Mouse (Mus musculus) CD4-positive helper T cell, adult 2 months (primary cell): Measurements from ENCODE around the gene Csf2.

Experiments used
- DNase-seq: peaks from one replicate; pipeline ENCODE4 v3.0.0-alpha.2; 2012; ENCODE audit warnings: low read depth, missing footprints, low spot score

Csf2 gene

GRCm38 (mm10) chr11:54236939-54237338 is 12.5 kb downstream of the Csf2 start:
- peak; percentile 39 for DNase-seq

GRCm38 (mm10) chr11:54227478-54227877 is 22.0 kb downstream of the Csf2 start:
- no peak for DNase-seq

GRCm38 (mm10) chr11:54224475-54224986 is 24.9 kb downstream of the Csf2 start:
- DNase-seq, result no peak

- no peak for DNase-seq
Observed at GRCm38 (mm10) chr11:54223637-54224474, 25.6 kb downstream of the Csf2 start.

GRCm38 (mm10) chr11:54219903-54220740 is 29.3 kb downstream of the Csf2 start:
- DNase-seq, result no peak

GRCm38 (mm10) chr11:54219191-54219590 is 30.3 kb downstream of the Csf2 start:
- DNase-seq, result no peak

GRCm38 (mm10) chr11:54217384-54217783 is 32.1 kb downstream of the Csf2 start:
- no peak for DNase-seq

GRCm38 (mm10) chr11:54216091-54216490 is 33.4 kb downstream of the Csf2 start:
- no peak for DNase-seq

GRCm38 (mm10) chr11:54214499-54215443 is 34.7 kb downstream of the Csf2 start:
- DNase-seq, result peak; percentile 74

- no peak for DNase-seq
Observed at GRCm38 (mm10) chr11:54213631-54214030, 35.8 kb downstream of the Csf2 start.

- no peak for DNase-seq
Observed at GRCm38 (mm10) chr11:54206993-54207392, 42.5 kb downstream of the Csf2 start.

GRCm38 (mm10) chr11:54205366-54205765 is 44.1 kb downstream of the Csf2 start:
- no peak for DNase-seq

- DNase-seq, result no peak
Observed at GRCm38 (mm10) chr11:54204781-54205180, 44.7 kb downstream of the Csf2 start.

- no peak for DNase-seq
Observed at GRCm38 (mm10) chr11:54203162-54203561, 46.3 kb downstream of the Csf2 start.

- DNase-seq, result no peak
Observed at GRCm38 (mm10) chr11:54201881-54202685, 47.4 kb downstream of the Csf2 start.

GRCm38 (mm10) chr11:54201287-54201773 is 48.1 kb downstream of the Csf2 start:
- no peak for DNase-seq
